Mouse (Mus musculus): ENCODE results near the gene Ndufc2. TPM values are rescaled to one million over a fixed set of nuclear protein-coding genes. Genes with fewer than 3 reads are reported as not detected.

Ndufc2 gene
- polyA plus RNA-seq, 1 experiment from 2014 or later: 440 TPM

- Histone ChIP-seq H3K4me2 (peak within 1 kb of the TSS; percentile 22), H3K36me3 (no peaks in the 10 kb centered on the region), H3K4me3 (no peak within 1 kb of the TSS), H3K9ac (no peak within 1 kb of the TSS), H3K27ac (replicated peaks) (peak within 1 kb of the TSS; percentile 62; the same call in 1 of the 2 replicates), H3K9me3 (no peaks in the 10 kb centered on the region), H3K27me3 (no peaks in the 10 kb centered on the region), H3K4me1 (replicated peaks) (0 out of 2 replicates have a peak, but pooled peaks cover 14% of the 10 kb centered on the region)
- 75% methylated on average over 25 of the region's 25 CpGs for WGBS
- ATAC-seq (ENCODE audit: low FRiP score, low read depth): peak; percentile 68; the same call in 1 of the 2 replicates
Measured at GRCm38 (mm10) chr7:97416906-97417777, 17.3 kb downstream of the Ndufc2 start, which contains the start of gene Thrsp. Thrsp (minus strand) TSS chr7:97417730.

DNA sequence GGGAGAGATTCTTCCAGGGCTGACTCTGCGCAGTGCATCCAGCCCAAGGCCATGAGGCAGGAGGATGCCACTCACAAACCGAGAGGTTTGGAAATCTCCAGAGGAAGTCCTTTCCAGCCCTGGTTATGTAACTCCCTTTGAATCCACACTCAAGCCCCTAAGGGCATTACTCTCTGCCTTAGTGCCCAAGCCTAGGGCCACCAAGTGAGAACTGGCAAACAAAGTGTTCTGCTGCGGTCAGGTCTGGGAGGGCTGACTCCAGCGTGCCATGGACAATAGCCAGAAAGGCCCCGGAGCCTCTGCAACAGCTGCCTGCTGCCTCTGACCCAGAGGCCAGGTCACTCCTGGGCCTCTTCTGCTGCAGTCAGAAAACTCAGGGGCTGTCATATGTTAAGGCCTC, 18.9 kb downstream of the Ndufc2 start:
- Histone ChIP-seq H3K36me3 (no peaks in the 10 kb centered on the region), H3K4me3 (no peak overlapping the region), H3K4me1 (replicated peaks) (0 out of 2 replicates have a peak, but pooled peaks cover 14% of the 10 kb centered on the region), H3K27me3 (no peaks in the 10 kb centered on the region), H3K27ac (replicated peaks) (no peak overlapping the region), H3K4me2 (no peak overlapping the region), H3K9ac (no peak overlapping the region), H3K9me3 (no peaks in the 10 kb centered on the region)
- 48% methylated on average over 5 of the region's 5 CpGs for WGBS
- no peak for ATAC-seq (ENCODE audit: low FRiP score, low read depth)

DNA sequence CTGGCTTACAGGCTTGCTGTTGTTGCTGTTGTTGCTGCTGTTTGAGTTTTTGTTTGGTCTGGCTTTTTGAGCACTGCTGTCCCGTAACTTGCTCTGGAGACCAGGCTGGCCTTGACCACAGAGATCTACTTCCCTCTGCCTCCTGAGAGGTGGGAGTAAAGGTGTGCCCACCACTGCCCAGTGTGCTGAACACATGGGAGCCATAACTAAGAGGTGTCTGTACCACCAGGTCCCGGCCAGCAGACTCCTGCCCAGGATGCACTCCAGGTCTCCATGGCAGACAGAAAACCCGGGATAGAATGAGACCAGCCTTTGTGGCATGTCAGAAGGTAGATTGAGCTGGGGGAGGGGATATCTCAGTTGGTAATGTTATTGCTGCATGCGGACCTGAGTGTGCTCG, 19.4 kb downstream of the Ndufc2 start:
- H3K4me1 ChIP-seq (replicated peaks): 0 out of 2 replicates have a peak, but pooled peaks cover 14% of the 10 kb centered on the region
- H3K27ac ChIP-seq (replicated peaks): no peak overlapping the region
- no peak overlapping the region for H3K4me3 ChIP-seq
- no peaks in the 10 kb centered on the region for H3K36me3 ChIP-seq
- ATAC-seq (ENCODE audit: low FRiP score, low read depth): no peak
- no peak overlapping the region for H3K9ac ChIP-seq
- no peak overlapping the region for H3K4me2 ChIP-seq
- H3K9me3 ChIP-seq: no peaks in the 10 kb centered on the region
- WGBS: 85% methylated on average over 5 of the region's 5 CpGs
- H3K27me3 ChIP-seq: no peaks in the 10 kb centered on the region

- H3K9me3 ChIP-seq: no peaks in the 10 kb centered on the region
- no peak overlapping the region for H3K4me2 ChIP-seq
- H3K36me3 ChIP-seq: no peaks in the 10 kb centered on the region
- H3K27ac ChIP-seq (replicated peaks): no peak overlapping the region
- no peak overlapping the region for H3K9ac ChIP-seq
- no peaks in the 10 kb centered on the region for H3K27me3 ChIP-seq
- no peak overlapping the region for H3K4me3 ChIP-seq
- 70% methylated on average over 1 of the region's 1 CpGs for WGBS
- H3K4me1 ChIP-seq (replicated peaks): peaks cover 18% of the 10 kb centered on the region; the same call in 1 of the 2 replicates
- ATAC-seq (ENCODE audit: low FRiP score, low read depth): no peak
Measured at GRCm38 (mm10) chr7:97420406-97420805, 20.6 kb downstream of the Ndufc2 start.

DNA sequence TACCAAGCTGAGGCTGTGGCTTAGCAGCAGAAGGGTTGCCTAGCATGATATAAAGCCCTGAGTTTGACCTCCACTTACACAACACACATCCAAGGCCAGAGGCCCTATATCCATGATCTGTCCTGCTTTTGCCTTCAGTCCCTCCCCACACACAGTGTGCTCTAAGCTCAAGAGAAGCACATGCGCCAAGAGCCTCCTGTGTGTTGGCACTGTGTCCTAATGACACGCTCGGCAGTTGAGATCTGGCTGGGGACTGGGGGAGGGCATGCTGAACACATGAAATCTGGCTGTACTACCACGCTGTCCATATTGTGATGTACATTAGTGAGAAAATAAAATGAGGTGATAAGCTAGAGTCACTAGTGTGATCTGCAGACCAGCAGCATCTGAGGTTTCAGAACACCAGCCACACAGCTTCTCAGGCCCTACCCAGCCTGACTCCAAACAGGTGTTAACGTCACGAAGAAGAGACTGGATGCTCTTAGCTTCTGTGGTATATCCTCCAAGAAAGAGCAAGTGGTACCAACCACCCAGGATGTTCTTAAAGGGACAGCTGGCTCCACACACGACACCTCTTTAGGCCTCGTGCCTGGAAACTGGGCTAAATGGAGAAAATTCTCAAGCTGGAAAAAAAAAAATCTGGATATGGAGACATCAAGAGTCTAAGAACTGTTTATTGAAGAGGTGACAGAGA, 21.3 kb downstream of the Ndufc2 start:
- Histone ChIP-seq H3K9me3 (no peaks in the 10 kb centered on the region), H3K4me3 (no peak overlapping the region), H3K27me3 (no peaks in the 10 kb centered on the region)

GRCm38 (mm10) chr7:97423754-97424153, 24.0 kb downstream of the Ndufc2 start:
- Histone ChIP-seq H3K27ac (replicated peaks) (no peak overlapping the region), H3K36me3 (no peaks in the 10 kb centered on the region), H3K4me3 (no peak overlapping the region), H3K27me3 (no peaks in the 10 kb centered on the region), H3K4me2 (no peak overlapping the region), H3K4me1 (replicated peaks) (peaks cover 12% of the 10 kb centered on the region; the same call in 1 of the 2 replicates), H3K9me3 (no peaks in the 10 kb centered on the region), H3K9ac (no peak overlapping the region)
- ATAC-seq (ENCODE audit: low FRiP score, low read depth): no peak
- whole genome bisulfite sequencing: 63% methylated on average over 5 of the region's 5 CpGs

More for the DNA sequence above, 21.3 kb downstream of the Ndufc2 start:
- ATAC-seq (ENCODE audit: low FRiP score, low read depth): no peak
- Histone ChIP-seq H3K27ac (replicated peaks) (no peak overlapping the region), H3K36me3 (no peaks in the 10 kb centered on the region), H3K9ac (no peak overlapping the region), H3K4me2 (no peak overlapping the region), H3K4me1 (replicated peaks) (peaks cover 18% of the 10 kb centered on the region; the same call in 1 of the 2 replicates)
- WGBS: 62% methylated on average over 8 of the region's 8 CpGs

DNA sequence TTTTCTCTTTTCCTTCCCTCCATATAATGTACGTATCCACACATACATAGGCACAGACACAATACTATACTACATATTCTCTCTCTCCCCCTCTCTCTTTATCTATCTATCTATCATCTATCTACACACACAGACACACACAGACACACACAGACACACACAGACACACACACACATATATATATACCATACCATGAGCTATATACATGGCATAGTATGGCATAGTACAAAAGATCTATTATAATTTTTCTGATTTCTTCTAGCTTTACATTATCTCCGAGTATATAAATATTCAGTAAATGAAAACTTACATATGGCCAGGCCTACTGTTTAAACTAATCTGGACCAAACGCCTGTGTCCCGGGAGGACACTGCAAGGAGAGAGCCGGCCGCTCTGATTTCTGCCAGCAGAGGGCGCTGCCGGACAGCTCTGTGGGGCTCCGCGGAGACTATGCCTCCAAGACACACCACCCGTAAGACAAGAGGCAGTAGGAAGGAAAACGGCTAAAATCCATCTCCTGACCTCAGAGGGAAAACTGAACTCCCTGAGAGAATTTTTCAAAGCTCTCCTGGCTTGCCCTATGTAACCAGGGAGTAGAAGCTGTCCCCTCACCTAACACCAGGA, 24.9 kb downstream of the Ndufc2 start:
- ATAC-seq (ENCODE audit: low FRiP score, low read depth): peak; percentile 82
- Histone ChIP-seq H3K36me3 (no peaks in the 10 kb centered on the region), H3K4me3 (no peak overlapping the region), H3K27me3 (no peaks in the 10 kb centered on the region), H3K27ac (replicated peaks) (no peak overlapping the region), H3K4me2 (peak overlapping the region; percentile 13; the same call in 1 of the 2 replicates), H3K4me1 (replicated peaks) (peaks cover 20% of the 10 kb centered on the region), H3K9me3 (no peaks in the 10 kb centered on the region), H3K9ac (no peak overlapping the region)
- 10% methylated on average over 12 of the region's 12 CpGs for WGBS

DNA sequence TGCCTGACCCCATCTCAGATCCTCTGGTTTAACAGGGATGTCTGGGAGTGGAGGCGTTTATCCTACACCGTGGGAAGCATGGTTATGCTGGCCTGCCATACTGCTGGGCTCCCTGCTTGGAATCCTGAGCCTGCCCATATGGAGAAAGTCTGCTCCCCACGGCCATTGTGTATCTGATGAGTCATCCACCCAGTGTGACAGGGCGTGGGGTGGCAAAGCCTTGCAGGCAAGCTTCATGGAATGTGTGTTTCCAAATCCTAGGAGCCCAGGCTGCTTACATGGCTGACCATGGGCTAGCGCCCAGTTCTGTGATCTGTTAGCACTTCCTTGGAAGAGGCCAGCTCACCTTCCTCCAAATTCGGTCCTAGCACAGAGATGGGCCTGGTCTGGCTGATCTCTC, 26.8 kb downstream of the Ndufc2 start:
- no peak overlapping the region for H3K27ac ChIP-seq (replicated peaks)
- H3K27me3 ChIP-seq: no peaks in the 10 kb centered on the region
- no peak for ATAC-seq (ENCODE audit: low FRiP score, low read depth)
- no peak overlapping the region for H3K4me2 ChIP-seq
- no peak overlapping the region for H3K4me3 ChIP-seq
- 70% methylated on average over 6 of the region's 6 CpGs for WGBS
- H3K4me1 ChIP-seq (replicated peaks): peaks cover 19% of the 10 kb centered on the region
- no peaks in the 10 kb centered on the region for H3K9me3 ChIP-seq
- H3K9ac ChIP-seq: no peak overlapping the region
- H3K36me3 ChIP-seq: no peaks in the 10 kb centered on the region

GRCm38 (mm10) chr7:97427296-97427695, 27.5 kb downstream of the Ndufc2 start:
- 75% methylated on average over 6 of the region's 6 CpGs for WGBS
- Histone ChIP-seq H3K27me3 (no peaks in the 10 kb centered on the region), H3K36me3 (no peaks in the 10 kb centered on the region), H3K4me3 (no peak overlapping the region), H3K4me2 (no peak overlapping the region), H3K9me3 (no peaks in the 10 kb centered on the region), H3K27ac (replicated peaks) (no peak overlapping the region), H3K9ac (no peak overlapping the region), H3K4me1 (replicated peaks) (peaks cover 19% of the 10 kb centered on the region)
- no peak for ATAC-seq (ENCODE audit: low FRiP score, low read depth)

- no peaks in the 10 kb centered on the region for H3K36me3 ChIP-seq
- WGBS: 75% methylated on average over 5 of the region's 5 CpGs
- no peak overlapping the region for H3K4me2 ChIP-seq
- no peak overlapping the region for H3K9ac ChIP-seq
- no peak overlapping the region for H3K4me3 ChIP-seq
- H3K9me3 ChIP-seq: no peaks in the 10 kb centered on the region
- H3K27ac ChIP-seq (replicated peaks): peak overlapping the region; percentile 48
- H3K27me3 ChIP-seq: no peaks in the 10 kb centered on the region
- H3K4me1 ChIP-seq (replicated peaks): peaks cover 19% of the 10 kb centered on the region
- ATAC-seq (ENCODE audit: low FRiP score, low read depth): 0 out of 2 replicates have a peak, but pooled peaks have one; percentile 35
Measured at GRCm38 (mm10) chr7:97427778-97428420, 28.1 kb downstream of the Ndufc2 start.

DNA sequence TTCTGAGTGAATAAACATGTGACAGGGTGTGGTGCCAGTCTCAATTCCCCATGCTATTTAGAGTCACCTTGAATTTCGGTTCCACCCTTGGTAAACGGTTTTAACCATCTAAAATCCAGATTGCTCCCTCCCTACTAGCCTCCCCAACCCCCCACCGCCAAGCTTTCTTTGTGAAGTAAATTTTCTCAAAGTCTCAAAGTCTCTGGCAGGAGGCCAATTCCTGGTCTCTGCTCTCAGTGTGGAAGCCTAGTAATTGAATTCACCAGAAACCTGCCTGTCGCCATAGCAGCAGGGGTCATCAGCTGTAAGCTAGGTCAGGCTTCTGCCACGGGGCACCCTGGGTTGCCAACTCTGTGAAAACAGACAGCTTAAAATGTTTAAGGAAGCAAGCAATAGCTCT, 29.9 kb downstream of the Ndufc2 start:
- H3K9ac ChIP-seq: no peak overlapping the region
- H3K4me2 ChIP-seq: peak overlapping the region; percentile 20
- ATAC-seq (ENCODE audit: low FRiP score, low read depth): peak; percentile 74
- no peak overlapping the region for H3K4me3 ChIP-seq
- H3K9me3 ChIP-seq: no peaks in the 10 kb centered on the region
- peaks cover 19% of the 10 kb centered on the region for H3K4me1 ChIP-seq (replicated peaks)
- peak overlapping the region; percentile 73 for H3K27ac ChIP-seq (replicated peaks)
- WGBS: 3% methylated on average over 5 of the region's 5 CpGs
- H3K27me3 ChIP-seq: no peaks in the 10 kb centered on the region
- no peaks in the 10 kb centered on the region for H3K36me3 ChIP-seq

All from hindbrain, embryonic 15.5 days (tissue).